Mouse (Mus musculus) liver, embryonic 14.5 days (tissue): ENCODE measurements around the gene Hyal2.

Experiments
- CTCF ChIP-seq: IDR thresholded peaks from 2 replicates; pipeline ENCODE4 v1.5.1; 2016; ENCODE audit warnings: antibody characterized with exemption, low read depth, control low read depth
- EP300 ChIP-seq: IDR thresholded peaks from 2 replicates; pipeline ENCODE4 v1.6.1; 2016; ENCODE audit warnings: antibody characterized with exemption, low read depth

- TF ChIP-seq EP300 = no peak
- no peak for TF ChIP-seq CTCF
Measured at GRCm38 (mm10) chr9:107586504-107586903, 18.8 kb downstream of the Hyal2 start.
